ENCODE assay signal across 8 mouse cellular contexts in genomic region chr10:81287513-81288157, GRCm38 (mm10). TPM values are rescaled to one million over a fixed set of nuclear protein-coding genes. Genes with fewer than 3 reads are reported as not detected.
A peak's percentile ranks its signal among the peaks of the same experiment; 100 is the strongest.
DNase-seq lines count a peak whose midpoint lies in the region; ATAC-seq lines count a peak whose summit lies in the region.

No protein-coding gene starts in this region.

- H3K27me3 ChIP-seq in heart, embryonic 12.5 days (replicated peaks): peaks cover 72% of the 10 kb centered on the region

- intact Hi-C loops in heart, postnatal 14 days (cut with DNase I): loop anchor here (2.0 kb wide), 3 partner anchors 43 to 163 kb away; partner anchors contain the start of gene Gipc3
- intact Hi-C loops in gastrocnemius, postnatal 14 days (cut with DNase I; ENCODE audit: low total_unique reads): loop anchor here (5.0 to 10.0 kb wide), 2 partner anchors 65 to 167 kb away; partner anchors contain the start of genes Hmg20b and Nfic

- no peaks in the 10 kb centered on the region for H3K9me3 ChIP-seq in heart, embryonic 12.5 days (replicated peaks)

- H3K9ac ChIP-seq in heart, embryonic 12.5 days: no peak overlapping the region

- WGBS in heart, embryonic 12.5 days: 49% methylated on average over 8 of the region's 8 CpGs

- peak; percentile 52 to 78 for DNase-seq in heart, postnatal 14 days
- DNase-seq in B cell, adult 2 months: peak; percentile 90 to 92
- DNase-seq in adrenal gland, postnatal 25 days: peak; percentile 42
- DNase-seq in gastrocnemius, postnatal 14 days: peak; percentile 54
- DNase-seq in lung, postnatal 14 days: peak; percentile 70
- DNase-seq in thymus, postnatal 0 days (ENCODE audit: low spot score): peak; percentile 71
- no peak for DNase-seq in Muller cell, postnatal 12 days (ENCODE audit: inconsistent ontology term)

- H3K4me3 ChIP-seq in heart, embryonic 12.5 days: no peak overlapping the region

- no peaks in the 10 kb centered on the region for H3K36me3 ChIP-seq in heart, embryonic 12.5 days

- H3K27ac ChIP-seq in heart, embryonic 12.5 days (ENCODE audit: poor library complexity, severe bottlenecking): no peak overlapping the region

- H3K4me1 ChIP-seq in heart, embryonic 12.5 days (replicated peaks): peaks cover 18% of the 10 kb centered on the region

- H3K4me2 ChIP-seq in heart, embryonic 12.5 days: no peak overlapping the region

- ATAC-seq in heart, embryonic 12.5 days (ENCODE audit: insufficient number of reproducible peaks, low FRiP score): no peak

RNA-seq across cellular contexts. Expression of gene Tjp3, which starts 3.7 kb away (rescaled TPM):
- under 1 TPM; 0.14 to 0.34 TPM for total RNA-seq in heart, postnatal 14 days (2021)
- 1.7 and 2.3 TPM in 2 replicates for polyA plus RNA-seq in heart, embryonic 12.5 days (2016; fragmentation: Nextera tagmentation; extraction: Ambion mirVana)
- total RNA-seq in adrenal gland, postnatal 25 days (2021): 0.18 TPM in 1 of 2 replicates, not detected in the other
- total RNA-seq in gastrocnemius, postnatal 14 days (2021): not detected
- polyA plus RNA-seq in thymus, postnatal 0 days (2015; fragmentation: Nextera tagmentation; extraction: Ambion mirVana): 7.8 and 9.3 TPM in 2 replicates

RNA-seq across cellular contexts. Expression of gene Pip5k1c, which starts 5.1 kb away (rescaled TPM):
- 10 to 100 TPM; 34.8 to 36.7 TPM for total RNA-seq in heart, postnatal 14 days (2021)
- 41.1 and 43.4 TPM in 2 replicates for polyA plus RNA-seq in heart, embryonic 12.5 days (2016; fragmentation: Nextera tagmentation; extraction: Ambion mirVana)
- total RNA-seq in adrenal gland, postnatal 25 days (2021): 44.6 and 51.8 TPM in 2 replicates
- 10 to 100 TPM; 18.5 to 22.8 TPM for total RNA-seq in gastrocnemius, postnatal 14 days (2021)
- 36.9 and 38.6 TPM in 2 replicates for polyA plus RNA-seq in thymus, postnatal 0 days (2015; fragmentation: Nextera tagmentation; extraction: Ambion mirVana)

RNA-seq across cellular contexts. Expression of gene Apba3, which starts 20.9 kb away (rescaled TPM):
- 10 to 100 TPM; 85.5 to 97.2 TPM for total RNA-seq in heart, postnatal 14 days (2021)
- polyA plus RNA-seq in heart, embryonic 12.5 days (2016; fragmentation: Nextera tagmentation; extraction: Ambion mirVana): 43.3 and 46.1 TPM in 2 replicates
- 70.4 and 110 TPM in 2 replicates for total RNA-seq in adrenal gland, postnatal 25 days (2021)
- 10 to 100 TPM; 62.8 to 71.1 TPM for total RNA-seq in gastrocnemius, postnatal 14 days (2021)
- polyA plus RNA-seq in thymus, postnatal 0 days (2015; fragmentation: Nextera tagmentation; extraction: Ambion mirVana): 34.8 and 38.7 TPM in 2 replicates

RNA-seq across cellular contexts. Expression of gene Mrpl54, which starts 20.9 kb away (rescaled TPM):
- total RNA-seq in heart, postnatal 14 days (2021): 10 to 100 TPM; 83.0 to 96.2 TPM
- 243 and 253 TPM in 2 replicates for polyA plus RNA-seq in heart, embryonic 12.5 days (2016; fragmentation: Nextera tagmentation; extraction: Ambion mirVana)
- total RNA-seq in adrenal gland, postnatal 25 days (2021): 116 and 128 TPM in 2 replicates
- total RNA-seq in gastrocnemius, postnatal 14 days (2021): 10 to 100 TPM; 93.1 to 99.9 TPM
- polyA plus RNA-seq in thymus, postnatal 0 days (2015; fragmentation: Nextera tagmentation; extraction: Ambion mirVana): 216 and 225 TPM in 2 replicates

RNA-seq across cellular contexts. Expression of gene Cactin, which starts 33.3 kb away (rescaled TPM):
- total RNA-seq in heart, postnatal 14 days (2021): 10 to 100 TPM; 15.6 to 17.8 TPM
- 37.3 and 40.3 TPM in 2 replicates for polyA plus RNA-seq in heart, embryonic 12.5 days (2016; fragmentation: Nextera tagmentation; extraction: Ambion mirVana)
- 44.0 and 45.7 TPM in 2 replicates for total RNA-seq in adrenal gland, postnatal 25 days (2021)
- total RNA-seq in gastrocnemius, postnatal 14 days (2021): 1 to 10 TPM; 7.7 to 10.0 TPM
- polyA plus RNA-seq in thymus, postnatal 0 days (2015; fragmentation: Nextera tagmentation; extraction: Ambion mirVana): 41.3 and 45.8 TPM in 2 replicates
